11 mouse cellular contexts compared by ENCODE assay signal in genomic region chr2:73526691-73527090, GRCm38 (mm10). TPM values are rescaled to one million over a fixed set of nuclear protein-coding genes. Genes with fewer than 3 reads are reported as not detected.
DNase-seq lines count a peak whose midpoint lies in the region; ATAC-seq lines count a peak whose summit lies in the region.
"Had no signal": no experiment of that assay in that cellular context is flagged by ENCODE, and none has a peak within 500 bp of the region (broad histone marks: within the 10 kb centered on the region; RNA-seq: fewer than 3 reads in every experiment).

No protein-coding gene starts in this region.

- intact Hi-C loops in heart, postnatal 25 days (cut with DNase I), result no loop called here

- no peaks in the 10 kb centered on the region for H3K36me3 ChIP-seq in kidney, embryonic 16.5 days (ENCODE audit: insufficient read depth, low read length)
- no peaks in the 10 kb centered on the region for H3K36me3 ChIP-seq in embryonic facial prominence, embryonic 14.5 days (ENCODE audit: control insufficient read depth, insufficient read depth, low read length)
- no peaks in the 10 kb centered on the region for H3K36me3 ChIP-seq in midbrain, embryonic 15.5 days (replicated peaks)
- no peaks in the 10 kb centered on the region for H3K36me3 ChIP-seq in forebrain, embryonic 11.5 days (ENCODE audit: control insufficient read depth, insufficient read depth, low read length)
- H3K36me3 ChIP-seq: liver, embryonic 12.5 days had no signal

- H3K27me3 ChIP-seq in kidney, embryonic 16.5 days (ENCODE audit: insufficient read depth, low read length), result no peaks in the 10 kb centered on the region
- H3K27me3 ChIP-seq in embryonic facial prominence, embryonic 14.5 days (replicated peaks; ENCODE audit: control insufficient read depth, insufficient read depth, low read length), result no peaks in the 10 kb centered on the region
- H3K27me3 ChIP-seq in midbrain, embryonic 15.5 days (replicated peaks), result peaks cover 9% of the 10 kb centered on the region; the same call in 1 of the 2 replicates
- H3K27me3 ChIP-seq in forebrain, embryonic 11.5 days (ENCODE audit: control insufficient read depth, insufficient read depth, low read length), result no peaks in the 10 kb centered on the region

- WGBS in kidney, embryonic 16.5 days, result 61% methylated on average over 9 of the region's 9 CpGs
- 61% methylated on average over 9 of the region's 9 CpGs for WGBS in embryonic facial prominence, embryonic 14.5 days
- WGBS in midbrain, embryonic 15.5 days, result 66% methylated on average over 9 of the region's 9 CpGs
- WGBS in forebrain, embryonic 11.5 days, result 81% methylated on average over 9 of the region's 9 CpGs

- no peak overlapping the region for H3K4me3 ChIP-seq in kidney, embryonic 16.5 days (ENCODE audit: low read length)
- peak overlapping the region; percentile 92 for H3K4me3 ChIP-seq in embryonic facial prominence, embryonic 14.5 days (ENCODE audit: low read depth, low read length)
- H3K4me3 ChIP-seq in midbrain, embryonic 15.5 days, result no peak overlapping the region
- H3K4me3 ChIP-seq in forebrain, embryonic 11.5 days (ENCODE audit: low read depth, low read length), result no peak overlapping the region
- H3K4me3 ChIP-seq: liver, embryonic 12.5 days had no signal

- H3K4me1 ChIP-seq in kidney, embryonic 16.5 days (ENCODE audit: insufficient read depth, low read length), result peaks cover 41% of the 10 kb centered on the region
- peaks cover 32% of the 10 kb centered on the region for H3K4me1 ChIP-seq in embryonic facial prominence, embryonic 14.5 days (ENCODE audit: control insufficient read depth, insufficient read depth, low read length)
- H3K4me1 ChIP-seq in midbrain, embryonic 15.5 days, result peaks cover 18% of the 10 kb centered on the region
- H3K4me1 ChIP-seq in forebrain, embryonic 11.5 days (replicated peaks; ENCODE audit: control insufficient read depth, insufficient read depth, low read length), result peaks cover 9% of the 10 kb centered on the region; the same call in 1 of the 2 replicates

- H3K9ac ChIP-seq in kidney, embryonic 16.5 days (replicated peaks; ENCODE audit: low read length), result no peak overlapping the region
- peak overlapping the region; percentile 31; the same call in 1 of the 2 replicates for H3K9ac ChIP-seq in embryonic facial prominence, embryonic 14.5 days (ENCODE audit: low read depth, low read length)
- H3K9ac ChIP-seq in midbrain, embryonic 15.5 days, result no peak overlapping the region
- no peak overlapping the region for H3K9ac ChIP-seq in forebrain, embryonic 11.5 days (ENCODE audit: low read length)
- H3K9ac ChIP-seq: liver, embryonic 12.5 days had no signal

- no peaks in the 10 kb centered on the region for H3K9me3 ChIP-seq in kidney, embryonic 16.5 days (ENCODE audit: low read length)
- no peaks in the 10 kb centered on the region for H3K9me3 ChIP-seq in embryonic facial prominence, embryonic 14.5 days (ENCODE audit: control insufficient read depth, low read length)
- no peaks in the 10 kb centered on the region for H3K9me3 ChIP-seq in midbrain, embryonic 15.5 days
- H3K9me3 ChIP-seq in forebrain, embryonic 11.5 days (ENCODE audit: control insufficient read depth, low read length), result no peaks in the 10 kb centered on the region
- H3K9me3 ChIP-seq: liver, embryonic 12.5 days had no signal

- ATAC-seq in kidney, embryonic 16.5 days (ENCODE audit: low FRiP score, low TSS enrichment), result no peak
- ATAC-seq in embryonic facial prominence, embryonic 14.5 days (ENCODE audit: low read depth), result no peak
- peak; percentile 49 for ATAC-seq in megakaryocyte progenitor cell, adult 5-6 weeks (replicated peaks; ENCODE audit: poor library complexity)
- no peak for ATAC-seq in midbrain, embryonic 15.5 days (replicated peaks)
- no peak for ATAC-seq in forebrain, embryonic 11.5 days (replicated peaks; ENCODE audit: low FRiP score)
- ATAC-seq: liver, embryonic 12.5 days had no signal

- DNase-seq in kidney, adult 9 months, result no peak
- DNase-seq in embryonic facial prominence, embryonic 14.5 days (ENCODE audit: low spot score), result peak; percentile 29
- peak; percentile 44 for DNase-seq in heart, postnatal 25 days (ENCODE audit: low spot score)
- no peak for DNase-seq in adipocyte (ENCODE audit: low spot score)
- no peak for DNase-seq in forebrain, embryonic 11.5 days (ENCODE audit: low spot score)
- DNase-seq: cerebellum, adult 11 months had no signal

- no peak overlapping the region; the same call in 1 of the 2 replicates for H3K4me2 ChIP-seq in kidney, embryonic 16.5 days (replicated peaks; ENCODE audit: low read depth, low read length)
- H3K4me2 ChIP-seq in embryonic facial prominence, embryonic 14.5 days (ENCODE audit: low read depth, low read length), result peak overlapping the region; percentile 84
- no peak overlapping the region for H3K4me2 ChIP-seq in midbrain, embryonic 15.5 days
- H3K4me2 ChIP-seq in forebrain, embryonic 11.5 days (ENCODE audit: low read depth, low read length, severe bottlenecking), result no peak overlapping the region
- H3K4me2 ChIP-seq: liver, embryonic 12.5 days had no signal

- peak overlapping the region; percentile 11; the same call in 1 of the 2 replicates for H3K27ac ChIP-seq in kidney, embryonic 16.5 days (ENCODE audit: low read length)
- H3K27ac ChIP-seq in embryonic facial prominence, embryonic 14.5 days (replicated peaks; ENCODE audit: low read depth, low read length), result 0 out of 2 replicates have a peak overlapping the region, but pooled peaks have one; percentile 35
- H3K27ac ChIP-seq in midbrain, embryonic 15.5 days, result no peak overlapping the region
- no peak overlapping the region for H3K27ac ChIP-seq in forebrain, embryonic 11.5 days (ENCODE audit: low read depth, low read length)
- H3K27ac ChIP-seq: liver, embryonic 12.5 days had no signal

RNA-seq across cellular contexts. Expression of gene Wipf1, which starts 2.8 kb away (rescaled TPM):
- polyA plus RNA-seq in kidney, embryonic 16.5 days (2015; fragmentation: Nextera tagmentation; extraction: Ambion mirVana), result 8.6 and 10.4 TPM in 2 replicates
- polyA plus RNA-seq in embryonic facial prominence, embryonic 14.5 days (2014; fragmentation: Nextera tagmentation; extraction: Ambion mirVana), result 21.5 and 23.5 TPM in 2 replicates
- 10 to 100 TPM; 14.0 to 16.7 TPM for total RNA-seq in heart, postnatal 25 days (2021)
- total RNA-seq in megakaryocyte progenitor cell, adult 5-6 weeks (2015), result 33.6 and 39.1 TPM in 2 replicates
- 12.7 and 13.7 TPM in 2 replicates for total RNA-seq in megakaryocyte progenitor cell, adult 5-6 weeks (2017)
- 2.3 and 2.7 TPM in 2 replicates for polyA plus RNA-seq in midbrain, embryonic 15.5 days (2015; fragmentation: Nextera tagmentation; extraction: Ambion mirVana)
- 8.6 and 10.9 TPM in 2 replicates for polyA plus RNA-seq in forebrain, embryonic 11.5 days (2014; fragmentation: Nextera tagmentation; extraction: Ambion mirVana)

RNA-seq across cellular contexts. Expression of gene Chrna1, which starts 53.4 kb away (rescaled TPM):
- 0.36 and 0.72 TPM in 2 replicates for polyA plus RNA-seq in kidney, embryonic 16.5 days (2015; fragmentation: Nextera tagmentation; extraction: Ambion mirVana)
- polyA plus RNA-seq in embryonic facial prominence, embryonic 14.5 days (2014; fragmentation: Nextera tagmentation; extraction: Ambion mirVana), result 25.9 and 26.2 TPM in 2 replicates
- under 1 TPM in 1 of 2 experiments, not detected in 1; 0.06 TPM for total RNA-seq in heart, postnatal 25 days (2021)
- total RNA-seq in megakaryocyte progenitor cell, adult 5-6 weeks (2015), result 0.02 TPM in 1 of 2 replicates, not detected in the other
- total RNA-seq in megakaryocyte progenitor cell, adult 5-6 weeks (2017), result not detected in 2 replicates
- 0.18 and 0.24 TPM in 2 replicates for polyA plus RNA-seq in midbrain, embryonic 15.5 days (2015; fragmentation: Nextera tagmentation; extraction: Ambion mirVana)
- 0.09 and 0.32 TPM in 2 replicates for polyA plus RNA-seq in forebrain, embryonic 11.5 days (2014; fragmentation: Nextera tagmentation; extraction: Ambion mirVana)
- total RNA-seq: neutrophil, adult 5-6 weeks had no signal

Comparison
In these comparisons a context has a peak if more than half of its experiments do, and no peak if none do; other contexts are left out.
1. H3K27ac ChIP-seq: peak in kidney, embryonic 16.5 days (single experiment) and embryonic facial prominence, embryonic 14.5 days (single experiment); none in midbrain, embryonic 15.5 days (single experiment) and forebrain, embryonic 11.5 days (single experiment).
2. DNase-seq: peak in embryonic facial prominence, embryonic 14.5 days (single experiment) and heart, postnatal 25 days (single experiment); none in kidney, adult 9 months (single experiment), adipocyte (single experiment) and forebrain, embryonic 11.5 days (single experiment).
3. RNA of gene Chrna1, which starts 53.4 kb away (polyA plus RNA-seq): 25.9 to 26.2 TPM in embryonic facial prominence, embryonic 14.5 days; 0.36 to 0.72 TPM in kidney, embryonic 16.5 days, 0.09 to 0.32 TPM in forebrain, embryonic 11.5 days and 0.18 to 0.24 TPM in midbrain, embryonic 15.5 days; every median in the first group is over 10 times any median in the second.